Mouse (Mus musculus) splenic B cell, adult 2 months (primary cell): Measurements from ENCODE around the gene Olfr1052.
"Not testable (repeated sequence)": the region's sequence is repeated elsewhere in the genome, so short reads cannot be mapped to it uniquely, and the experiment has no call there.

Source experiments
- DNase-seq: peaks from one replicate; pipeline ENCODE4 v3.0.0-alpha.2; 2011; ENCODE audit warnings: low read depth, low spot score
- H3K27me3 ChIP-seq: 2 replicates; pipeline ENCODE4 v1.6.1; 2012; ENCODE audit warnings: mild to moderate bottlenecking, low read length, moderate library complexity, mixed read lengths; ENCODE audit not compliant: control insufficient read depth, poor library complexity, insufficient read depth, severe bottlenecking
- H3K36me3 ChIP-seq: 2 replicates; pipeline ENCODE4 v1.6.1; 2012; ENCODE audit warnings: mild to moderate bottlenecking, low read length, moderate library complexity, mixed read lengths; ENCODE audit not compliant: control insufficient read depth, poor library complexity, insufficient read depth, severe bottlenecking

The Olfr1052 gene

DNA sequence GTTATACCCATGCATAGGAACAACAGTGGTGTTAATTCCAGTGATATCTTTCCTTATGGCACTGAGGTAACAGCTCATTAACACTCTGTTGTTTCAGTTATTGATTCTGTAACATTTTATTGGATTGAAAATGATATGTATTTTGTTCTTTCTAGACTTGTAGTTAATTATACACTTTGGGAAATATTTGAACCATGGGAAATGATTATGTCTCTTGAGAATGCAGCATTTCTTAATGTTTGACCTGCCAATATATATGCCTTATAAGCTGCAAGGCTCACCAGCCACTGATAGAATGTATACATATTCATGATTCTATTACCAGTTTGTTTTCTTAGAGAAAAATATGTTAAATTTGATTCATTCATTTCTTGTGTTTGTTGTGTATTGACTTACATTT is at the start of gene Olfr1052:
Gene Olfr1052 (plus strand): TSS at position 301 of the 400 bp plus-strand sequence.
- no peaks in the 10 kb centered on the region for H3K36me3 ChIP-seq
- H3K27me3 ChIP-seq, result no peaks in the 10 kb centered on the region
- DNase-seq, result no peak

DNA sequence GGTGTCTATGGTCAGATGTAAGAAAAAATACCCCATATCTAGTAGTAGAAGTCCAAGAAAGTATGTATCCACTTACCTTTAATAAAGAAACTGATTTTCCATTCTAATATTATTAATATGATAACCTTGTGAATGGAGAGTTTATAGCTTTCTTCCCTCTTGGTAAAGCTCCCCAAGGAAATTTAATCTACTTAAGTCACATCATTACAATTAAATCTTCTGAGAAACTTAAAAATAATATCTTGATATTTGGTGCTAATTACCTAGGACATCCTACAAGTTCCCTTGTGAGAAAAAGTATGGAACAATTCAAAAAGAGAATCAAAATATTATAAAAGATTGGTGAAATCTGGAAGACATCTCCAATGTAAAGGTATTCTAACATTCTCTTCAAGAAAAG is 34.0 kb upstream of the Olfr1052 start, which contains the start of gene Olfr1049:
Gene Olfr1049 (minus strand): TSS at position 101 of the 400 bp plus-strand sequence.
- not testable (repeated sequence) for H3K36me3 ChIP-seq, DNase-seq, H3K27me3 ChIP-seq

DNA sequence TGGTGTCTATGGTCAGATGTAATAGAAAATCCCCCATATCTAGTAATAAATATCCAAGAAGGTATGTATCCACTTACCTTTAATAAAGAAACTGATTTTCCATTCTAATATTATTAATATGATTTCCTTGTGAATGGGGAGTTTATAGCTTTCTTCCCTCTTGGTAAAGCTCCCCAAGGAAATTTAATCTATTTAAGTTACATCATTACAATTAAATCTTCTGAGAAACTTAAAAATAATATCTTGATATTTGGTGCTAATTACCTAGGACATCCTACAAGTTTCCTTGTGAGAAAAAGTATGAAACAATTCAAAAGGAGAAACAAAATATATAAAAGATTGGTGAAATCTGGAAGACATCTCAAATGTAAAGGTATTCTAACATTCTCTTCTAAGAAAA is 13.3 kb upstream of the Olfr1052 start, which contains the start of gene Olfr1051:
Gene Olfr1051 (minus strand): TSS at position 101 of the 400 bp plus-strand sequence.
- H3K27me3 ChIP-seq, DNase-seq, H3K36me3 ChIP-seq: not testable (repeated sequence)

DNA sequence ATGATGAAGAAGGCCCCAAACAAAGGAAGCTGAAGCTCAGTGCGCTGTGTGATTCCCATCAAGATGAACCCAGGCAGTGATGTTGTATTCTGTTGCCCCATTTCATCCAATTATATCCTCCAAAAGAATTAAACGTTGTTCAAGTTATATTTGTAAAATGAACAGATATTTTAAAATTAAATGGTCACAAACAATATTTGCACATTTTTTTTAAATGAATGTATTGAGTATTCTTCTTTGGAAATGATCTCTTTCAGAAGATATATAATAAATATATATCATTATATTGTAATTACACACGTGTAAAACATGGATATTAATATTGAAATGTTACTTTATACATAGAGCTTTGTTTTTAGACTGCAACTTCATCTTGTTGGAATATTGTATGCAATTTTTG is 22.9 kb downstream of the Olfr1052 start, which contains the start of gene Olfr1053:
Gene Olfr1053 (minus strand): TSS at position 101 of the 400 bp plus-strand sequence.
- Histone ChIP-seq H3K36me3 (no peaks in the 10 kb centered on the region), H3K27me3 (no peaks in the 10 kb centered on the region)
- no peak for DNase-seq

DNA sequence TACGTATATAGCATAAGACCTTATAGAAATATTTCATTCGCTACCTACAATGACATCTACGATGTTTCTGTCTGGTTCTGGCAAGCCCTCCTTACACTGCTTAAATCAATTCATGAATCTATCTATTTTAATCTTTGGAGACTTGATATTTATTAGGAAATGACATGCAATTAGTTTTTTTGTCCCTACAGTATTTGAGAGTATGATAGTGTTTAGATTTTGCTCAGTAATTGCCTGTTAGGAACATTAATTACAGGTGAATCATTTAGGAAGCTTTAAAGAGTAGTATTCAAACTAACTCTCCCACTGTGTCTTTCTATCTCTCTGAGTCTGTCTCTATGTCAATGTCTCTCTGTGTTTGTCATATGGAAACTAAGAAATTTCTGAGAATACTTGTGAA is 43.1 kb downstream of the Olfr1052 start, which contains the start of gene Olfr1054:
Gene Olfr1054 (minus strand): TSS at position 101 of the 400 bp plus-strand sequence.
- no peak for DNase-seq
- no peaks in the 10 kb centered on the region for H3K27me3 ChIP-seq
- H3K36me3 ChIP-seq, result no peaks in the 10 kb centered on the region
